Mouse (Mus musculus) midbrain, embryonic 14.5 days (tissue): Measurements from ENCODE around the gene Wdr44. TPM values are rescaled to one million over a fixed set of nuclear protein-coding genes. Genes with fewer than 3 reads are reported as not detected.

Experiments
- ATAC-seq: fragments of 200-750 bp; cut with Nextera tagmentation; 2 replicates; pipeline ENCODE4 v1.8.0; 2017; ENCODE audit warnings: moderate number of reproducible peaks, moderate library complexity; ENCODE audit not compliant: low FRiP score, low TSS enrichment
- DNase-seq: peaks from one replicate; pipeline ENCODE4 v3.0.0-alpha.2; 2015
- H3K27ac ChIP-seq: fragments of 300-500 bp; sonication (generic); replicated peaks from 2 replicates; pipeline ENCODE4 v1.5.1; 2014; ENCODE audit warnings: mild to moderate bottlenecking, low read depth, low read length, moderate library complexity
- H3K27me3 ChIP-seq: fragments of 300-500 bp; sonication (generic); 2 replicates; pipeline ENCODE4 v1.6.1; 2014; ENCODE audit warnings: low read length, control low read depth, mixed read lengths; ENCODE audit not compliant: control insufficient read depth, insufficient read depth
- H3K36me3 ChIP-seq: fragments of 300-500 bp; sonication (generic); 2 replicates; pipeline ENCODE4 v1.6.1; 2014; ENCODE audit warnings: low read length, control low read depth; ENCODE audit not compliant: control insufficient read depth, insufficient read depth
- H3K4me1 ChIP-seq: fragments of 300-500 bp; sonication (generic); 2 replicates; pipeline ENCODE4 v1.6.1; 2014; ENCODE audit warnings: mild to moderate bottlenecking, antibody characterized with exemption, low read length, control low read depth; ENCODE audit not compliant: control insufficient read depth, insufficient read depth
- H3K4me2 ChIP-seq: fragments of 300-500 bp; sonication (generic); 2 replicates; pipeline ENCODE4 v1.6.1; 2014; ENCODE audit warnings: mild to moderate bottlenecking, low read length, moderate library complexity
- H3K4me3 ChIP-seq: fragments of 300-500 bp; sonication (generic); replicated peaks from 2 replicates; pipeline ENCODE4 v1.5.1; 2014; ENCODE audit warnings: low read depth, low read length
- H3K9ac ChIP-seq: fragments of 300-500 bp; sonication (generic); replicated peaks from 2 replicates; pipeline ENCODE4 v1.6.1; 2014; ENCODE audit warnings: mild to moderate bottlenecking, low read length, moderate library complexity
- H3K9me3 ChIP-seq: fragments of 300-500 bp; sonication (generic); 2 replicates; pipeline ENCODE4 v1.6.1; 2016; ENCODE audit warnings: low read length, control low read depth, mixed read lengths; ENCODE audit not compliant: control insufficient read depth
- WGBS: fragments of 180-500 bp; shearing (Covaris S2); extraction: QIAGEN DNeasy Blood & Tissue Kit; methylation state at CpG from one replicate; pipeline ENCODE4 v1.1.7; 2014; 5-methylcytosine and 5-hydroxymethylcytosine counted together
- polyA plus RNA-seq: library from polyadenylated mRNA; unstranded; fragments of >200 nt; fragmentation: Nextera tagmentation; extraction: Ambion mirVana; gene quantifications from 2 replicates; pipeline ENCODE4 v1.2.1, GENCODE M21; 2014

Wdr44 gene
- polyA plus RNA-seq = 12.6 and 17.0 TPM in 2 replicates

- peak within 1 kb of the TSS; percentile 56 for H3K4me2 ChIP-seq
- no peaks in the 10 kb centered on the region for H3K4me1 ChIP-seq
- peak within 1 kb of the TSS; percentile 88 for H3K27ac ChIP-seq
- H3K27me3 ChIP-seq = no peaks in the 10 kb centered on the region
- ATAC-seq (peak; percentile 98), DNase-seq (peak; percentile 94)
- no peaks in the 10 kb centered on the region for H3K9me3 ChIP-seq
- H3K9ac ChIP-seq = peak within 1 kb of the TSS; percentile 64
- H3K36me3 ChIP-seq = no peaks in the 10 kb centered on the region
- H3K4me3 ChIP-seq = peak within 1 kb of the TSS; percentile 51
- WGBS = 10% methylated on average over 51 of the region's 51 CpGs
Observed at GRCm38 (mm10) chrX:23692722-23693442, at the start of gene Wdr44. Gene Wdr44, plus strand, starts transcription at chrX:23693051.

- Histone ChIP-seq H3K4me3 (no peak overlapping the region), H3K9ac (no peak overlapping the region), H3K4me2 (no peak overlapping the region), H3K9me3 (no peaks in the 10 kb centered on the region), H3K4me1 (no peaks in the 10 kb centered on the region), H3K27ac (no peak overlapping the region), H3K27me3 (no peaks in the 10 kb centered on the region), H3K36me3 (no peaks in the 10 kb centered on the region)
- DNase-seq (no peak), ATAC-seq (no peak)
- WGBS = 88% methylated on average over 1 of the region's 1 CpGs
Observed at GRCm38 (mm10) chrX:23648371-23648770, 44.5 kb upstream of the Wdr44 start.

- Histone ChIP-seq H3K9ac (no peak overlapping the region), H3K4me2 (no peak overlapping the region), H3K4me1 (no peaks in the 10 kb centered on the region), H3K4me3 (no peak overlapping the region), H3K27ac (no peak overlapping the region), H3K36me3 (no peaks in the 10 kb centered on the region), H3K9me3 (no peaks in the 10 kb centered on the region), H3K27me3 (no peaks in the 10 kb centered on the region)
- no peak for DNase-seq
- no peak for ATAC-seq
- WGBS = 94% methylated on average over 1 of the region's 1 CpGs
Observed at GRCm38 (mm10) chrX:23662216-23662615, 30.6 kb upstream of the Wdr44 start.

- H3K9ac ChIP-seq = no peak overlapping the region
- H3K4me2 ChIP-seq = no peak overlapping the region
- H3K36me3 ChIP-seq = no peaks in the 10 kb centered on the region
- no peak overlapping the region for H3K4me3 ChIP-seq
- no peaks in the 10 kb centered on the region for H3K9me3 ChIP-seq
- WGBS = 69% methylated on average over 2 of the region's 2 CpGs
- no peak for DNase-seq
- H3K4me1 ChIP-seq = no peaks in the 10 kb centered on the region
- H3K27me3 ChIP-seq = no peaks in the 10 kb centered on the region
- no peak for ATAC-seq
- no peak overlapping the region for H3K27ac ChIP-seq
Observed at GRCm38 (mm10) chrX:23673193-23673592, 19.7 kb upstream of the Wdr44 start.

GRCm38 (mm10) chrX:23675450-23675849 lies 17.4 kb upstream of the Wdr44 start:
- no peaks in the 10 kb centered on the region for H3K9me3 ChIP-seq
- H3K4me2 ChIP-seq = no peak overlapping the region
- H3K27me3 ChIP-seq = no peaks in the 10 kb centered on the region
- no peaks in the 10 kb centered on the region for H3K36me3 ChIP-seq
- WGBS = 84% methylated on average over 1 of the region's 1 CpGs
- no peak overlapping the region for H3K27ac ChIP-seq
- H3K4me1 ChIP-seq = no peaks in the 10 kb centered on the region
- H3K4me3 ChIP-seq = no peak overlapping the region
- DNase-seq = no peak
- no peak overlapping the region for H3K9ac ChIP-seq
- ATAC-seq = no peak

- H3K27ac ChIP-seq = no peak overlapping the region
- WGBS = 69% methylated on average over 2 of the region's 2 CpGs
- no peak overlapping the region for H3K4me2 ChIP-seq
- H3K36me3 ChIP-seq = no peaks in the 10 kb centered on the region
- H3K4me1 ChIP-seq = no peaks in the 10 kb centered on the region
- H3K4me3 ChIP-seq = no peak overlapping the region
- no peaks in the 10 kb centered on the region for H3K9me3 ChIP-seq
- DNase-seq (no peak), ATAC-seq (no peak)
- H3K9ac ChIP-seq = no peak overlapping the region
- no peaks in the 10 kb centered on the region for H3K27me3 ChIP-seq
Observed at GRCm38 (mm10) chrX:23676583-23676982, 16.3 kb upstream of the Wdr44 start.

GRCm38 (mm10) chrX:23677511-23677910 lies 15.3 kb upstream of the Wdr44 start:
- WGBS = 87% methylated on average over 2 of the region's 2 CpGs
- H3K9ac ChIP-seq = no peak overlapping the region
- no peak overlapping the region for H3K27ac ChIP-seq
- no peak overlapping the region for H3K4me2 ChIP-seq
- DNase-seq (no peak), ATAC-seq (no peak)
- no peaks in the 10 kb centered on the region for H3K4me1 ChIP-seq
- no peaks in the 10 kb centered on the region for H3K27me3 ChIP-seq
- no peaks in the 10 kb centered on the region for H3K9me3 ChIP-seq
- H3K4me3 ChIP-seq = no peak overlapping the region
- no peaks in the 10 kb centered on the region for H3K36me3 ChIP-seq

- no peak for DNase-seq
- H3K36me3 ChIP-seq = no peaks in the 10 kb centered on the region
- no peaks in the 10 kb centered on the region for H3K9me3 ChIP-seq
- ATAC-seq = peak; percentile 5; the same call in 1 of the 2 replicates
- peak overlapping the region; percentile 51 for H3K4me3 ChIP-seq
- WGBS = 16% methylated on average over 5 of the region's 5 CpGs
- H3K27ac ChIP-seq = no peak overlapping the region
- no peaks in the 10 kb centered on the region for H3K4me1 ChIP-seq
- H3K4me2 ChIP-seq = peak overlapping the region; percentile 52
- no peaks in the 10 kb centered on the region for H3K27me3 ChIP-seq
- H3K9ac ChIP-seq = no peak overlapping the region; the same call in 1 of the 2 replicates
Observed at GRCm38 (mm10) chrX:23692336-23692721, 522 bp upstream of the Wdr44 start.
